Mouse (Mus musculus) ES-E14 (cell line): Measurements from ENCODE around the gene Phf21a. TPM values are rescaled to one million over a fixed set of nuclear protein-coding genes. Genes with fewer than 3 reads are reported as not detected.

Experiments
- DNase-seq: peaks from one replicate; pipeline ENCODE4 v3.0.0-alpha.2; 2013; ENCODE audit warnings: low read depth, low spot score
- H3K27ac ChIP-seq: 2 replicates; pipeline ENCODE4 v1.5.1; 2012; ENCODE audit warnings: low read depth, mild to moderate bottlenecking, low read length, moderate library complexity, mixed read lengths; ENCODE audit not compliant: poor library complexity, insufficient read depth, severe bottlenecking
- H3K36me3 ChIP-seq: 2 replicates; pipeline ENCODE4 v1.6.1; 2012; ENCODE audit warnings: mild to moderate bottlenecking, low read length, moderate library complexity, mixed read lengths; ENCODE audit not compliant: control insufficient read depth, poor library complexity, insufficient read depth, severe bottlenecking
- H3K4me1 ChIP-seq, 2 experiments: fragments of 150-350 bp in 1 of 2; sonication (generic) in 1 of 2; 2 replicates each; pipeline ENCODE4 v1.6.1; 2012; ENCODE audit warnings: low read length in 2 of 2, mild to moderate bottlenecking in 1 of 2, mixed read lengths in 1 of 2; ENCODE audit not compliant: control insufficient read depth in 2 of 2, insufficient read depth in 2 of 2, poor library complexity in 1 of 2
- H3K4me3 ChIP-seq, 2 experiments: fragments of 150-350 bp in 1 of 2; sonication (generic) in 1 of 2; 2 replicates each; pipeline ENCODE4 v1.5.1; 2012; ENCODE audit warnings: low read length in 2 of 2, low read depth in 1 of 2, mild to moderate bottlenecking in 1 of 2, mixed read lengths in 1 of 2; ENCODE audit not compliant: insufficient read depth in 1 of 2, poor library complexity in 1 of 2, severe bottlenecking in 1 of 2
- H3K9ac ChIP-seq: 2 replicates; pipeline ENCODE4 v1.6.1; 2012; ENCODE audit warnings: low read depth, mild to moderate bottlenecking, low read length, mixed read lengths; ENCODE audit not compliant: poor library complexity, insufficient read depth, severe bottlenecking
- H3K9me3 ChIP-seq: fragments of 150-350 bp; sonication (generic); 2 replicates; pipeline ENCODE4 v1.6.1; 2012; ENCODE audit warnings: low read depth, mild to moderate bottlenecking, low read length; ENCODE audit not compliant: control insufficient read depth, insufficient read depth
- CHD2 ChIP-seq: IDR thresholded peaks from 2 replicates; pipeline ENCODE4 v1.6.1; 2014; ENCODE audit warnings: mild to moderate bottlenecking, low read depth, low read length, inconsistent platforms
- HCFC1 ChIP-seq: IDR thresholded peaks from 2 replicates; pipeline ENCODE4 v1.6.1; 2012; ENCODE audit warnings: low read length, inconsistent platforms, borderline replicate concordance; ENCODE audit not compliant: insufficient read depth
- MAFK ChIP-seq: IDR thresholded peaks from 2 replicates; pipeline ENCODE4 v1.6.1; 2014; ENCODE audit warnings: mild to moderate bottlenecking, low read depth, low read length, inconsistent platforms; ENCODE audit not compliant: insufficient read depth
- ZC3H11A ChIP-seq: IDR thresholded peaks from 2 replicates; pipeline ENCODE4 v1.6.1; 2012; ENCODE audit warnings: low read depth, mild to moderate bottlenecking, inconsistent platforms, low read length, borderline replicate concordance
- ZNF384 ChIP-seq: IDR thresholded peaks from 2 replicates; pipeline ENCODE4 v1.6.1; 2012; ENCODE audit warnings: low read depth, low read length, inconsistent platforms
- in situ Hi-C, 2 experiments: fragments of 600-800 bp; cut with MboI; formaldehyde crosslinking; loops; one replicate each; pipeline ENCODE4 v1.15.1; 2025; ENCODE audit warnings: low sequenced_read_pairs in 2 of 2, inconsistent platforms in 1 of 2; ENCODE audit not compliant: unreplicated experiment in 2 of 2
- total RNA-seq: library from RNA; depleted of rRNA; stranded (reverse); fragments of 300-350 nt; gene quantifications from 2 replicates; pipeline ENCODE4 v1.2.3, GENCODE M21; 2012

The Phf21a gene
- total RNA-seq, 1 experiment: 23.5 TPM

- no peak overlapping the region for H3K9ac ChIP-seq
- no peaks in the 10 kb centered on the region for H3K9me3 ChIP-seq
- in situ Hi-C loops: no loop called here
- no peak for TF ChIP-seq MAFK
- TF ChIP-seq ZNF384: no peak
- TF ChIP-seq HCFC1: no peak
- TF ChIP-seq ZC3H11A: no peak
- no peak for TF ChIP-seq CHD2
- H3K4me1 ChIP-seq: peaks cover 0 to 9% of the 10 kb centered on the region in 2 experiments; a peak in 1 of 4 replicates
- no peak overlapping the region for H3K27ac ChIP-seq
- peaks cover 19% of the 10 kb centered on the region; the same call in 1 of the 2 replicates for H3K36me3 ChIP-seq
- H3K4me3 ChIP-seq: no peak overlapping the region
- DNase-seq: no peak
These were observed 287.7 kb downstream of the Phf21a start for GRCm38 (mm10) chr2:92380495-92381050.

- in situ Hi-C loops: no loop called here
- no peak overlapping the region for H3K27ac ChIP-seq
- TF ChIP-seq ZNF384 (no peak), MAFK (no peak), CHD2 (no peak), HCFC1 (no peak), ZC3H11A (no peak)
- peaks cover 25% of the 10 kb centered on the region; the same call in 1 of the 2 replicates for H3K36me3 ChIP-seq
- H3K4me3 ChIP-seq: no peak overlapping the region
- H3K9ac ChIP-seq: no peak overlapping the region
- peaks cover 0 to 9% of the 10 kb centered on the region in 2 experiments; a peak in 1 of 4 replicates for H3K4me1 ChIP-seq
- H3K9me3 ChIP-seq: no peaks in the 10 kb centered on the region
- no peak for DNase-seq
These were observed 288.2 kb downstream of the Phf21a start for GRCm38 (mm10) chr2:92381161-92381560.

- DNase-seq: no peak
- TF ChIP-seq ZC3H11A: no peak
- TF ChIP-seq MAFK: no peak
- no peak for TF ChIP-seq CHD2
- TF ChIP-seq ZNF384: no peak
- no peak for TF ChIP-seq HCFC1
- H3K36me3 ChIP-seq: peaks cover 33% of the 10 kb centered on the region; the same call in 1 of the 2 replicates
- no peak within 1 kb of the TSS for H3K9ac ChIP-seq
- H3K27ac ChIP-seq: no peak within 1 kb of the TSS
- peaks cover 0 to 7% of the 10 kb centered on the region in 2 experiments; a peak in 1 of 4 replicates for H3K4me1 ChIP-seq
- in situ Hi-C loops: no loop called here
- no peaks in the 10 kb centered on the region for H3K9me3 ChIP-seq
- H3K4me3 ChIP-seq: no peak within 1 kb of the TSS
These were observed 289.1 kb downstream of the Phf21a start, which contains the start of gene 1700029I15Rik for GRCm38 (mm10) chr2:92381901-92382588. TSS of gene 1700029I15Rik (plus strand) at chr2:92382538.

- DNase-seq: no peak
- no peak overlapping the region for H3K4me3 ChIP-seq
- in situ Hi-C loops: no loop called here
- H3K4me1 ChIP-seq: peaks cover 0 to 7% of the 10 kb centered on the region in 2 experiments; a peak in 1 of 4 replicates
- peaks cover 33% of the 10 kb centered on the region; the same call in 1 of the 2 replicates for H3K36me3 ChIP-seq
- H3K9ac ChIP-seq: no peak overlapping the region
- no peak for TF ChIP-seq HCFC1
- TF ChIP-seq MAFK: no peak
- TF ChIP-seq ZC3H11A: no peak
- TF ChIP-seq ZNF384: no peak
- TF ChIP-seq CHD2: no peak
- H3K9me3 ChIP-seq: no peaks in the 10 kb centered on the region
- H3K27ac ChIP-seq: no peak overlapping the region
These were observed 289.8 kb downstream of the Phf21a start for GRCm38 (mm10) chr2:92382759-92383158.
